Mouse (Mus musculus) frontal cortex, postnatal 36 days (tissue): ENCODE measurements around the gene Kncn.

Experiments used
- DNase-seq, 2 experiments: peaks; one replicate each; pipeline ENCODE4 v3.0.0; 2022; ENCODE audit warnings: low spot score in 2 of 2

Gene Kncn

DNA sequence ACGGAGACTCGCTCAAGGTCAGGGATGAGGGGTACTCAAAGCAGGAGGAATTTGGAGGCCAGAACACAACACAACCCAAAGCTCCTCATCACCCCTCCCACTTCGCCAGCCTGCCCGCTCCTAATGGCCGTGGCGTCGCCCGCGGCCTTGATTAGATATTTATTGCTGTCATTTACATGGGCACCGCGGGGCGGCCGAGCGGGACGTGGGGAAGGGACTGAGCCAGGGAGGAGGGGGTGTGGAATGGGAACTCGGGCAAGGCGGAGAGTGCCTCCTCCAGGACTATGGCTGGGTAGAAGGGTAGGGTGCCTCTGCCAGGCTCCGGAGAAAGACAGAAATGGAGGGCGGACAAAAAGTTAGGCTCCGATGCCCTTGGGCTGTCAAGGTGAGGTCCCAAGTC lies 52.4 kb downstream of the Kncn start:
- no peak for DNase-seq

DNA sequence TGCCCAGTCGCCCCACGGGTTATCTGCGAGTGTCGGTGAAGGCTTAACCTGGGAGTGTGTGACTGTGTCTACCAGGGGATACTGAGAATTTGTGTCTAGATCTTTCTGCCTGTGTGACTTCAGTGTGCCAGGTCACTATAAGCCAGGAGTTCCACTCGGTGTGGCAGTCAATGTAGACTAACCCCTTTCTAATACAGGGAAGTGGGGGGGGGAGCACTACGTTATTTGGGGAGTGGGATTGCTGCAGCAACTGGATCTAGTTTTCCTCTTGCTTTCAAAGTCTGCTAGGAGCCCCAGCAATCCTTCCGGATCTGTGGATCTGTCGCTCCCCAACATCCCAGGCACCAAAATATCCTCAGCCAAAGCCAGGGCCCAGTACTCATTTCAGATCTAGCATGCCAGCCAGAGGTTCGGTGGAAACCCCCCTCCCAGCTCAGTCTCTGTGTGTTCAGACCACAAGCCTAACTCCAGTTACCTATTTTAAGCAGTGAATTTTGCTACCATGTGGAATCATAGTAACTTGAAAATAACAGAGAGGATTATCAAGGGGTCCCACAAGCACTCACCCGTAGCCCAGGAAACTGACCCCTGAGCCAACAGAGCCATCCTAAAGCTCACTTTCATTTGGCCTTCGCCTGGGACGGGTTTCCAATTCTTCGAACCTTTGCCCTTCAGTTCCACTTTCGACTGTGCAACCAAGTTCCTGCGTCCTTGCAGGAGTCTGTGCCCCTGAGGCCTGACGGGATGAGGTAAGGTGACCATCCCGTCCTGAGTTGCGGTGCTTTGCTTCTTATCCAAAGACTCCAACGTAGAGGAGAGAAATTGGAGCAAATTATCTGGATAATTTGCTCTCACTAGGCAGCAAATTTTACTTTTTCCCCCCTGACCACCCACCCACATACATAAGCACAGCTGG lies 53.1 kb downstream of the Kncn start:
- no peak for DNase-seq

- DNase-seq, result peak; percentile 43 to 71
Observed at GRCm38 (mm10) chr4:115938276-115939160, 54.3 kb downstream of the Kncn start.
